Mouse (Mus musculus): ENCODE data around the gene Theg. TPM values are rescaled to one million over a fixed set of nuclear protein-coding genes. Genes with fewer than 3 reads are reported as not detected.
A peak's percentile ranks its signal among the peaks of the same experiment; 100 is the strongest.

Gene Theg
- total RNA-seq (2012; rRNA removed) (not detected in 2 replicates), polyA plus RNA-seq (2012; ENCODE audit: insufficient read depth in 1 of 2, insufficient read length in 2 of 2, low read depth in 1 of 2, low replicate concordance in 2 of 2, missing spikeins in 1 of 2) (not detected)

- DNase-seq (ENCODE audit: low read depth, low spot score), result peak; percentile 25
- H3K36me3 ChIP-seq (ENCODE audit: control insufficient read depth in 1 of 2, insufficient read depth in 2 of 2, low read length in 2 of 2), result peaks cover 0 to 5% of the 10 kb centered on the region in 2 experiments; a peak in 2 of 4 replicates
- H3K27ac ChIP-seq (ENCODE audit: control insufficient read depth, low read depth, low read length), result no peak within 1 kb of the TSS
- H3K9ac ChIP-seq (ENCODE audit: control insufficient read depth, low read depth, low read length, poor library complexity, severe bottlenecking), result no peak within 1 kb of the TSS
- no peak within 1 kb of the TSS for H3K4me3 ChIP-seq (ENCODE audit: control insufficient read depth in 1 of 2, insufficient read depth in 1 of 2, low read depth in 2 of 2, low read length in 2 of 2)
- no peaks in the 10 kb centered on the region for H3K79me2 ChIP-seq (ENCODE audit: control insufficient read depth, insufficient read depth, low read length, poor library complexity)
- peaks cover 3 to 15% of the 10 kb centered on the region in 2 experiments for H3K4me1 ChIP-seq (ENCODE audit: control insufficient read depth in 1 of 2, insufficient read depth in 2 of 2, low read length in 2 of 2)
- H3K27me3 ChIP-seq (ENCODE audit: control insufficient read depth in 1 of 2, insufficient read depth in 2 of 2, low read length in 2 of 2), result no peaks in the 10 kb centered on the region
- H3K9me3 ChIP-seq (replicated peaks; ENCODE audit: insufficient read depth, low read length), result no peaks in the 10 kb centered on the region
- TF ChIP-seq TCF12 (IDR thresholded peaks at IDR 0.05; ENCODE audit: low read depth, low read length) (peak; percentile 49; the same call in 1 of the 2 replicates), RCOR1 (IDR thresholded peaks at IDR 0.05; ENCODE audit: low read depth, low read length) (peak; percentile 49; the same call in 1 of the 2 replicates), MAZ (IDR thresholded peaks at IDR 0.05; ENCODE audit: low read depth, low read length) (no peak), ETS1 (IDR thresholded peaks at IDR 0.05; ENCODE audit: low read depth, low read length) (peak; percentile 40; the same call in 1 of the 2 replicates), POLR2AphosphoS2 (IDR thresholded peaks at IDR 0.05; ENCODE audit: low read length) (no peak), BHLHE40 (IDR thresholded peaks at IDR 0.05; ENCODE audit: borderline replicate concordance, low read depth, low read length) (0 out of 2 replicates have a peak, but pooled peaks have one; percentile 38), EP300 (IDR thresholded peaks at IDR 0.05; ENCODE audit: low read depth in 1 of 2, low read length in 2 of 2) (peak; percentile 36 to 50; a peak in 3 of 4 replicates), GATA1 (IDR thresholded peaks at IDR 0.05; ENCODE audit: low read depth, low read length) (peak; percentile 66), MYC (IDR thresholded peaks at IDR 0.05; ENCODE audit: low read depth, low read length) (0 out of 2 replicates have a peak, but pooled peaks have one; percentile 13)
Measured at GRCm38 (mm10) chr10:79587061-79587751, at the start of gene Theg. Gene Theg, minus strand, starts transcription at chr10:79587331.

DNA sequence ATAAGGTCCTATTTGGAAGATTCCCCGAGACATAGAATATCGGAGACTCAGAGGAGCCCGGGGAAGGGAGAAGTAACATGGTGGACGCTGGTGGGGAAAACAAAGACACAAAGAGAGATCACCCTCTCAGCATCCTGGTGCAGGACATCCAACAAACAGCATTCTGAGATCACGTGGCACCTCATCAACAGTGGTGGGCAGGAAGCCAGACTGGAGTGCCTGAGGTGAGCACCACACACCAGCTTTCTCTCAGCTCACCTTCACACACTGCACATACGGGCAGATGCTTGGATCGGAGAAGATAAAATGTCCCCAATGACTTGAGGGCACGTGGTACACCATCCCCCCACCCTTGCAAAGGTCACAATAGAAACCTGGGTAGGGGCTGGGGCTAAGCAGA lies 49.2 kb upstream of the Theg start:
- Histone ChIP-seq H3K4me3 (ENCODE audit: control insufficient read depth in 1 of 2, insufficient read depth in 1 of 2, low read depth in 2 of 2, low read length in 2 of 2) (no peak overlapping the region), H3K79me2 (ENCODE audit: control insufficient read depth, insufficient read depth, low read length, poor library complexity) (no peaks in the 10 kb centered on the region), H3K9me3 (replicated peaks; ENCODE audit: insufficient read depth, low read length) (no peaks in the 10 kb centered on the region), H3K36me3 (ENCODE audit: control insufficient read depth in 1 of 2, insufficient read depth in 2 of 2, low read length in 2 of 2) (no peaks in the 10 kb centered on the region), H3K9ac (ENCODE audit: control insufficient read depth, low read depth, low read length, poor library complexity, severe bottlenecking) (no peak overlapping the region), H3K27me3 (ENCODE audit: control insufficient read depth in 1 of 2, insufficient read depth in 2 of 2, low read length in 2 of 2) (no peaks in the 10 kb centered on the region; a peak in 1 of 4 replicates), H3K4me1 (ENCODE audit: control insufficient read depth in 1 of 2, insufficient read depth in 2 of 2, low read length in 2 of 2) (no peaks in the 10 kb centered on the region), H3K27ac (ENCODE audit: control insufficient read depth, low read depth, low read length) (no peak overlapping the region)
- TF ChIP-seq GABPA (IDR thresholded peaks at IDR 0.05; ENCODE audit: low read depth, low read length) (no peak), NRF1 (IDR thresholded peaks at IDR 0.05; ENCODE audit: insufficient read depth, low read depth, low read length, poor library complexity, severe bottlenecking) (no peak), MAFK (IDR thresholded peaks at IDR 0.05; ENCODE audit: borderline replicate concordance, low read depth, low read length) (no peak), CHD1 (IDR thresholded peaks at IDR 0.05; ENCODE audit: low read depth, low read length) (no peak), MAZ (IDR thresholded peaks at IDR 0.05; ENCODE audit: low read depth, low read length) (no peak), CTCF (IDR thresholded peaks at IDR 0.05 in 2 of 3, conservative IDR thresholded peaks at IDR 0.05 in 1 of 3; ENCODE audit: control insufficient read depth in 1 of 3, insufficient read depth in 1 of 3, low read depth in 2 of 3, low read length in 3 of 3, poor library complexity in 1 of 3, severe bottlenecking in 1 of 3) (no peak), POLR2AphosphoS5 (IDR thresholded peaks at IDR 0.05; ENCODE audit: borderline replicate concordance, low read depth, low read length) (no peak), BHLHE40 (IDR thresholded peaks at IDR 0.05; ENCODE audit: borderline replicate concordance, low read depth, low read length) (no peak), ZNF384 (IDR thresholded peaks at IDR 0.05; ENCODE audit: low read depth, low read length) (no peak)
- no peak for DNase-seq (ENCODE audit: low read depth, low spot score)

Measured in MEL (cell line).